Mouse (Mus musculus) ES-Bruce4 (cell line): Measurements from ENCODE around the gene Dmac2. TPM values are rescaled to one million over a fixed set of nuclear protein-coding genes. Genes with fewer than 3 reads are reported as not detected.

Source experiments
- H3K27ac ChIP-seq: 2 replicates; pipeline ENCODE4 v1.5.1; 2012; ENCODE audit warnings: low read length, inconsistent platforms; ENCODE audit not compliant: insufficient read depth
- H3K27me3 ChIP-seq: 2 replicates; pipeline ENCODE4 v1.6.1; 2012; ENCODE audit warnings: mild to moderate bottlenecking, low read length, inconsistent platforms; ENCODE audit not compliant: control insufficient read depth, poor library complexity, insufficient read depth, severe bottlenecking
- H3K36me3 ChIP-seq: 2 replicates; pipeline ENCODE4 v1.6.1; 2012; ENCODE audit warnings: inconsistent platforms, mild to moderate bottlenecking, low read length, moderate library complexity; ENCODE audit not compliant: control insufficient read depth, poor library complexity, insufficient read depth, severe bottlenecking
- H3K4me1 ChIP-seq: one replicate; pipeline ENCODE4 v1.8.1; 2011; ENCODE audit warnings: low read length; ENCODE audit not compliant: control insufficient read depth, insufficient read depth
- H3K4me3 ChIP-seq: 2 replicates; pipeline ENCODE4 v1.5.1; 2011; ENCODE audit warnings: low read depth, mild to moderate bottlenecking, low read length
- H3K9ac ChIP-seq: 2 replicates; pipeline ENCODE4 v1.6.1; 2012; ENCODE audit warnings: low read depth, mild to moderate bottlenecking, inconsistent platforms; ENCODE audit not compliant: poor library complexity, severe bottlenecking
- H3K9me3 ChIP-seq: replicated peaks from 2 replicates; pipeline ENCODE4 v1.6.1; 2012; ENCODE audit warnings: mild to moderate bottlenecking, low read length, inconsistent platforms; ENCODE audit not compliant: control insufficient read depth, poor library complexity, insufficient read depth, severe bottlenecking
- CTCF ChIP-seq: IDR thresholded peaks from one replicate; pipeline ENCODE4 v1.8.1; 2011; ENCODE audit warnings: low read depth, low read length
- EP300 ChIP-seq: IDR thresholded peaks from 2 replicates; pipeline ENCODE4 v1.6.1; 2011; ENCODE audit warnings: low read depth, low read length; ENCODE audit not compliant: insufficient read depth
- POLR2A ChIP-seq: IDR thresholded peaks from one replicate; pipeline ENCODE4 v1.8.1; 2011; ENCODE audit warnings: low read length; ENCODE audit not compliant: insufficient read depth
- polyA plus RNA-seq: library from polyadenylated mRNA; stranded (reverse); fragments of >200 nt; gene quantifications from 2 replicates; pipeline ENCODE4 v1.2.4, GENCODE M21; 2011; ENCODE audit warnings: low read depth; ENCODE audit not compliant: missing spikeins, insufficient read depth, insufficient read length

The Dmac2 gene
- polyA plus RNA-seq, 1 experiment: 33.4 TPM

DNA sequence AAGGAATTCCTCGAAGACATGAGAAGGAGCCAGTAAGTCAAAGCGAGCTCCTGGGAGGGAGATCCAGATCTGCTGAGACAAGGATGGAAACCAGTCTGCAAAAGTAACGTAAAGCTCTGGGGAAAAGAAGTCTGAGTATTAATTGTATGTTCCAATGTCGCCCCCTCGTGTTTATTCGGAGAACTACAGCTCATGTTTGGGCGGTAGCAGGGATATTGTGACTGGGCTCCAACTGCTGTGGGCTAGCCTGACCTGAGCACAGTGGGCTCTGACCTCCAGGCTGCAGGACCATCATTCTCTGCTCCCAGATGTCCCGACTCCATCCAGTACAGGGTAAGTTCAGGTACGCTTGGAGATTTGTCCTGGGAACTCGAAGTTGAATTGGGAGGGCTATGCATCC, 19.6 kb upstream of the Dmac2 start:
- Histone ChIP-seq H3K27ac (no peak overlapping the region), H3K36me3 (no peaks in the 10 kb centered on the region), H3K4me1 (no peaks in the 10 kb centered on the region), H3K27me3 (no peaks in the 10 kb centered on the region), H3K4me3 (no peak overlapping the region), H3K9ac (no peak overlapping the region), H3K9me3 (no peaks in the 10 kb centered on the region)
- TF ChIP-seq CTCF: peak; percentile 45
- TF ChIP-seq POLR2A: no peak

DNA sequence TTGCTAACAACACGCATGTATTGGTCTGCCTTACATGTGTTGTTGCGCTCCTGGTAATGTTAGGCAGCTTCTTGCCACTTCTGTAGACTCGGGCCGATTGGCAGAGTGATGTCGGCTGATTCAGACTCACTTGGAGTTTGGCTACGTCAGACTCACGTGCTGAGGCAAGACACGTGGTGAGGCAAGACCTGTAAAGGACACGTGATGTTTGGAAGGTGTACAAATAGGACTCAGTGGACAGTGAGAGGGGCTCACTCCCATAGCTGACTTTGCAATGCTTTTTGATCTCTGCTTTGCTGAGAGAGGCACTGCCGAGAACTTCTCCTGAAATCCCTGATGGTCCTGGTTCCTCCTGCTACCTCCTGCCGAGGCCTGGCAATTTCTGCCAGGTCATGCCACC, 18.5 kb upstream of the Dmac2 start:
- no peak overlapping the region for H3K4me3 ChIP-seq
- no peaks in the 10 kb centered on the region for H3K4me1 ChIP-seq
- H3K9me3 ChIP-seq: no peaks in the 10 kb centered on the region
- no peak overlapping the region for H3K9ac ChIP-seq
- H3K27ac ChIP-seq: no peak overlapping the region
- H3K36me3 ChIP-seq: no peaks in the 10 kb centered on the region
- no peak for TF ChIP-seq CTCF
- TF ChIP-seq EP300: no peak
- no peak for TF ChIP-seq POLR2A
- H3K27me3 ChIP-seq: no peaks in the 10 kb centered on the region

DNA sequence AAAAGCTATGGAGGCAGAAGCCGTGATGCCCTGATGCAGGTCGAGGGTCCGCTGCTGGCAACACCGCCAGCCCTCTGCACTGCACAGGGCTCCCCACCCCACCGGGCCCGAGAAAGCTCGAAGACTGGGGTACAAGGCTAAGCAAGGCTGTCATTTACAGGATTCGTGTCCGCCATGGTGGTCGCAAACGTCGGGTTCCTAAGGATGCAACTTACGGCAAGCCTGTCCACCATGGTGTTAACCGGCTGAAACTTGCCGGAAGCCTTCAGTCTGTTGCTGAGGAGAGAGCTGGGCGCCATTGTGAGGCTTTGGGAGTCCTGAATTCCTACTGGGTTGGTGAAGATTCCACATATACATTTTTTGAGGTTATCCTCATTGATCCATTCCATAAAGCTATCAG, 17.9 kb upstream of the Dmac2 start:
- Histone ChIP-seq H3K4me3 (peak overlapping the region; percentile 56), H3K36me3 (no peaks in the 10 kb centered on the region), H3K9ac (peak overlapping the region; percentile 6; the same call in 1 of the 2 replicates), H3K4me1 (no peaks in the 10 kb centered on the region), H3K27ac (no peak overlapping the region), H3K27me3 (no peaks in the 10 kb centered on the region), H3K9me3 (no peaks in the 10 kb centered on the region)
- no peak for TF ChIP-seq POLR2A
- no peak for TF ChIP-seq CTCF
- TF ChIP-seq EP300: no peak

DNA sequence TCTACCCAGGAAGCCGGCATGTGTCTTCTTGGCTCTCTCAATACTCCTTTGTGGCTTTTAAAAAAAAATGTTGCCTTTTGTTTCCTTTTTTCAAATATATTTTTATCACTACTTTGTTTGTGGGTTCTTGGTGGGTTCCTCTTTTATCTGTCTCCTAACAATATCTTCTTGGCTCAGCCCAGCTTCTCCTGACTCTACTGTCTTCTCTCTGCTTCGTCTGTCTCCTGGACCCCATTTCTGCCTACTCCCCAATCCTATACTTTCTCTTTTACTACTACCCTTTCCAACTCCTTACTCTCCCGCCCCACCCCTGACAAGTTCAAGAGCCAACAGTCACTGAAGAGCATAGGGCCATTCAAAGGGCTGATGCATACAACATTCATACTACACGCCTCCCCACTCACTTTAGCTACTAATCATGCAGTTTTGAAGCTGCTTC, 12.6 kb upstream of the Dmac2 start:
- Histone ChIP-seq H3K9ac (no peak overlapping the region), H3K27me3 (no peaks in the 10 kb centered on the region), H3K4me3 (no peak overlapping the region), H3K36me3 (no peaks in the 10 kb centered on the region), H3K27ac (no peak overlapping the region), H3K9me3 (no peaks in the 10 kb centered on the region), H3K4me1 (no peaks in the 10 kb centered on the region)
- no peak for TF ChIP-seq POLR2A
- no peak for TF ChIP-seq EP300
- TF ChIP-seq CTCF: no peak

DNA sequence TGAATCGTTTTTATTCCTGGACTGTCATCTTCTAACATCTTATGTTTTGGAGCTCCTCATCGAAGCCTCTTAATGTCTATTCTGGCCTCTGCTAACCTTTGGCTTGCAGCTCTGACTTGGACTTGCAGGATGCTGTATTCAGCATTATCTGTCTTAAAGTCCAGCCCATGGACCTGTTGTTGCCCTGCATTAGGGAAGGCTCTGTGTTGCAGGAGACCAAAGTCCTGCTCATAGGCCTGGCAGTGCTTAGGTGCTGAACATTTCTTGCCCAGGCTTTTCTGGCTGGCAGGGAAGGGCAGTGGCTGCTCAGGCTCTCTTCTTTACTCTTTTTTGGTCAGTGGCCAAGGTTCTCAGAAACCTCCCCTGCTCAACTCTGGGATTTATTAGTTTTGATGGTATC, 12.0 kb upstream of the Dmac2 start:
- H3K27me3 ChIP-seq: no peaks in the 10 kb centered on the region
- H3K9ac ChIP-seq: no peak overlapping the region
- H3K4me1 ChIP-seq: no peaks in the 10 kb centered on the region
- no peak overlapping the region for H3K4me3 ChIP-seq
- no peaks in the 10 kb centered on the region for H3K9me3 ChIP-seq
- H3K36me3 ChIP-seq: no peaks in the 10 kb centered on the region
- H3K27ac ChIP-seq: no peak overlapping the region
- TF ChIP-seq CTCF (no peak), EP300 (no peak), POLR2A (no peak)

DNA sequence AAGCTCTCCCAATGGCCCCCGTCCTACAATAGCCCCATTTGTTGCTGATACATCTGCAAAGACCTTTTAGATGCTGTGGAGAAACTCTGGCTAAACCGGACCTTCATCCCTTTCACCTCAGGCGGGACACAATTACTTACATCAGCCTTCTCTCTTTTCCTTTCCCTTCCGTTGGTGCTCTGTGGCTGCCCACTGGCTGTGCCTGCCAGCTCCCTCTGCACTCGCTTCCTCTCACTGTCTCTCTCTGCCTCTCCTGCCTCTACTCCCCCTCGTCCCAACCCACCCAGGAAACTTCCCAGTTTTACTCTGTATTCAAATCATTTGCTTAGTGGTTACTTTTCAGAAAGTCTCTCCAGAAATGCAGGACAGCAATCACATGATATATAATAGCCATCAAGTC, 9.2 kb upstream of the Dmac2 start:
- no peak for TF ChIP-seq EP300
- TF ChIP-seq CTCF: no peak
- no peak for TF ChIP-seq POLR2A
- no peaks in the 10 kb centered on the region for H3K27me3 ChIP-seq
- H3K9me3 ChIP-seq: no peaks in the 10 kb centered on the region
- H3K9ac ChIP-seq: no peak overlapping the region
- no peaks in the 10 kb centered on the region for H3K4me1 ChIP-seq
- no peaks in the 10 kb centered on the region for H3K36me3 ChIP-seq
- no peak overlapping the region for H3K4me3 ChIP-seq
- H3K27ac ChIP-seq: no peak overlapping the region
